Mouse (Mus musculus): Measurements from ENCODE around the gene Hist1h3c. TPM values are rescaled to one million over a fixed set of nuclear protein-coding genes. Genes with fewer than 3 reads are reported as not detected.
"Not testable (repeated sequence)": the region's sequence is repeated elsewhere in the genome, so short reads cannot be mapped to it uniquely, and the experiment has no call there.

Gene Hist1h3c
- polyA plus RNA-seq, 1 experiment = 5.4 TPM

- no peak overlapping the region for H3K27ac ChIP-seq (ENCODE audit: insufficient read depth, low read length)
- no peaks in the 10 kb centered on the region for H3K4me1 ChIP-seq (ENCODE audit: control insufficient read depth, insufficient read depth, low read length)
- TF ChIP-seq POLR2A (IDR thresholded peaks at IDR 0.05; ENCODE audit: low read depth, low read length) (peak; percentile 61), CTCF (IDR thresholded peaks at IDR 0.05; ENCODE audit: borderline replicate concordance, insufficient read depth, low read length) (no peak)
- peak overlapping the region; percentile 51; the same call in 1 of the 2 replicates for H3K4me3 ChIP-seq (ENCODE audit: insufficient read depth, low read length)
Measured at GRCm38 (mm10) chr13:23764324-23765171, 19.1 kb upstream of the Hist1h3c start.

GRCm38 (mm10) chr13:23763586-23764323 is 18.4 kb upstream of the Hist1h3c start, which contains the start of gene Hist1h1a:
Hist1h1a (plus strand) TSS chr13:23763666.
- Histone ChIP-seq H3K4me3 (ENCODE audit: insufficient read depth, low read length) (peak within 1 kb of the TSS; percentile 51), H3K4me1 (ENCODE audit: control insufficient read depth, insufficient read depth, low read length) (no peaks in the 10 kb centered on the region), H3K27ac (ENCODE audit: insufficient read depth, low read length) (peak within 1 kb of the TSS; percentile 74)
- no peak for TF ChIP-seq CTCF (IDR thresholded peaks at IDR 0.05; ENCODE audit: borderline replicate concordance, insufficient read depth, low read length)
- peak; percentile 99 for TF ChIP-seq POLR2A (IDR thresholded peaks at IDR 0.05; ENCODE audit: low read depth, low read length)

- H3K4me3 ChIP-seq (ENCODE audit: insufficient read depth, low read length) = no peak overlapping the region
- no peaks in the 10 kb centered on the region for H3K4me1 ChIP-seq (ENCODE audit: control insufficient read depth, insufficient read depth, low read length)
- peak overlapping the region; percentile 74 for H3K27ac ChIP-seq (ENCODE audit: insufficient read depth, low read length)
- no peak for TF ChIP-seq CTCF (IDR thresholded peaks at IDR 0.05; ENCODE audit: borderline replicate concordance, insufficient read depth, low read length)
- no peak for TF ChIP-seq POLR2A (IDR thresholded peaks at IDR 0.05; ENCODE audit: low read depth, low read length)
Measured at GRCm38 (mm10) chr13:23763242-23763585, 17.8 kb upstream of the Hist1h3c start.

- TF ChIP-seq POLR2A (IDR thresholded peaks at IDR 0.05; ENCODE audit: low read depth, low read length) = peak; percentile 94
- H3K4me1 ChIP-seq (ENCODE audit: control insufficient read depth, insufficient read depth, low read length) = not testable (repeated sequence)
- peak within 1 kb of the TSS; percentile 93 for H3K27ac ChIP-seq (ENCODE audit: insufficient read depth, low read length)
- peak within 1 kb of the TSS; percentile 40 for H3K4me3 ChIP-seq (ENCODE audit: insufficient read depth, low read length)
Measured at GRCm38 (mm10) chr13:23761871-23762821, 16.7 kb upstream of the Hist1h3c start, which contains the start of gene Hist1h3a. Hist1h3a (minus strand) TSS chr13:23762386.

GRCm38 (mm10) chr13:23760972-23761864 is 15.8 kb upstream of the Hist1h3c start, which contains the start of gene Hist1h4a:
Hist1h4a (minus strand) TSS chr13:23761230.
- Histone ChIP-seq H3K4me3 (ENCODE audit: insufficient read depth, low read length) (peak within 1 kb of the TSS; percentile 49), H3K27ac (ENCODE audit: insufficient read depth, low read length) (peak within 1 kb of the TSS; percentile 93), H3K4me1 (ENCODE audit: control insufficient read depth, insufficient read depth, low read length) (no peaks in the 10 kb centered on the region)
- TF ChIP-seq POLR2A (IDR thresholded peaks at IDR 0.05; ENCODE audit: low read depth, low read length) (peak; percentile 98), CTCF (IDR thresholded peaks at IDR 0.05; ENCODE audit: borderline replicate concordance, insufficient read depth, low read length) (no peak)

GRCm38 (mm10) chr13:23760240-23760971 is 15.0 kb upstream of the Hist1h3c start:
- H3K27ac ChIP-seq (ENCODE audit: insufficient read depth, low read length) = peak overlapping the region; percentile 87
- H3K4me1 ChIP-seq (ENCODE audit: control insufficient read depth, insufficient read depth, low read length) = no peaks in the 10 kb centered on the region
- TF ChIP-seq POLR2A (IDR thresholded peaks at IDR 0.05; ENCODE audit: low read depth, low read length) = peak; percentile 30; the same call in 1 of the 2 replicates
- TF ChIP-seq CTCF (IDR thresholded peaks at IDR 0.05; ENCODE audit: borderline replicate concordance, insufficient read depth, low read length) = no peak
- H3K4me3 ChIP-seq (ENCODE audit: insufficient read depth, low read length) = peak overlapping the region; percentile 49

- H3K27ac ChIP-seq (ENCODE audit: insufficient read depth, low read length) = peak overlapping the region; percentile 87
- no peak for TF ChIP-seq CTCF (IDR thresholded peaks at IDR 0.05; ENCODE audit: borderline replicate concordance, insufficient read depth, low read length)
- TF ChIP-seq POLR2A (IDR thresholded peaks at IDR 0.05; ENCODE audit: low read depth, low read length) = no peak; the same call in 1 of the 2 replicates
- peak overlapping the region; percentile 49; the same call in 1 of the 2 replicates for H3K4me3 ChIP-seq (ENCODE audit: insufficient read depth, low read length)
- no peaks in the 10 kb centered on the region for H3K4me1 ChIP-seq (ENCODE audit: control insufficient read depth, insufficient read depth, low read length)
Measured at GRCm38 (mm10) chr13:23759916-23760239, 14.5 kb upstream of the Hist1h3c start.

GRCm38 (mm10) chr13:23759251-23759771 is 13.9 kb upstream of the Hist1h3c start:
- no peaks in the 10 kb centered on the region for H3K4me1 ChIP-seq (ENCODE audit: control insufficient read depth, insufficient read depth, low read length)
- H3K27ac ChIP-seq (ENCODE audit: insufficient read depth, low read length) = no peak overlapping the region
- H3K4me3 ChIP-seq (ENCODE audit: insufficient read depth, low read length) = no peak overlapping the region
- no peak for TF ChIP-seq POLR2A (IDR thresholded peaks at IDR 0.05; ENCODE audit: low read depth, low read length)
- no peak for TF ChIP-seq CTCF (IDR thresholded peaks at IDR 0.05; ENCODE audit: borderline replicate concordance, insufficient read depth, low read length)
